In genomic region chr12:79965471-79966288, GRCm38 (mm10) we compare ENCODE assay signal across 8 mouse cellular contexts.
DNase-seq lines count a peak whose midpoint lies in the region; ATAC-seq and TF ChIP-seq lines count a peak whose summit lies in the region.

No protein-coding gene starts in this region.

- H3K9me3 ChIP-seq in kidney, embryonic 16.5 days (ENCODE audit: low read length): no peaks in the 10 kb centered on the region
- no peaks in the 10 kb centered on the region for H3K9me3 ChIP-seq in liver, embryonic 16.5 days (replicated peaks; ENCODE audit: control insufficient read depth, low read length)

- H3K36me3 ChIP-seq in kidney, embryonic 16.5 days (ENCODE audit: insufficient read depth, low read length): no peaks in the 10 kb centered on the region
- no peaks in the 10 kb centered on the region for H3K36me3 ChIP-seq in liver, embryonic 16.5 days (ENCODE audit: control insufficient read depth, insufficient read depth)

- WGBS in lung, adult 2 months: 7% methylated on average over 46 of the region's 46 CpGs
- 3% methylated on average over 46 of the region's 46 CpGs for WGBS in kidney, embryonic 16.5 days
- 1% methylated on average over 46 of the region's 46 CpGs for WGBS in liver, embryonic 16.5 days (ENCODE audit: insufficient replicate concordance)

- peak overlapping the region; percentile 76 for H3K27ac ChIP-seq in brown adipose tissue, adult 24 weeks (replicated peaks; ENCODE audit: low read depth, low read length)
- H3K27ac ChIP-seq in kidney, embryonic 16.5 days (ENCODE audit: low read length): peak overlapping the region; percentile 85
- H3K27ac ChIP-seq in liver, embryonic 16.5 days (ENCODE audit: low read length): peak overlapping the region; percentile 27; the same call in 1 of the 2 replicates

- no peak; the same call in 1 of the 2 replicates for TF ChIP-seq POLR2A in lung, adult 2 months (IDR thresholded peaks at IDR 0.05; ENCODE audit: borderline replicate concordance, extremely low read depth, low read depth, low read length)

- peak; percentile 54 for ATAC-seq in granulocyte monocyte progenitor cell, adult 5-6 weeks (replicated peaks; ENCODE audit: poor library complexity, severe bottlenecking)
- peak; percentile 46 for ATAC-seq in kidney, embryonic 16.5 days (ENCODE audit: low FRiP score, low TSS enrichment)
- ATAC-seq in liver, embryonic 16.5 days (ENCODE audit: low read depth): peak; percentile 53

- H3K9ac ChIP-seq in kidney, embryonic 16.5 days (replicated peaks; ENCODE audit: low read length): peak overlapping the region; percentile 70
- peak overlapping the region; percentile 42 for H3K9ac ChIP-seq in liver, embryonic 16.5 days (ENCODE audit: low read depth, low read length)

- no peaks in the 10 kb centered on the region for H3K27me3 ChIP-seq in kidney, embryonic 16.5 days (ENCODE audit: insufficient read depth, low read length)
- H3K27me3 ChIP-seq in liver, embryonic 16.5 days (ENCODE audit: control insufficient read depth, insufficient read depth, low read depth, low read length): no peaks in the 10 kb centered on the region

- no peak for TF ChIP-seq CTCF in lung, adult 2 months (IDR thresholded peaks at IDR 0.05; ENCODE audit: insufficient read depth, low read length)

- H3K4me3 ChIP-seq in lung, adult 2 months (replicated peaks; ENCODE audit: extremely low read depth, low read depth, low read length): peak overlapping the region; percentile 63
- peak overlapping the region; percentile 54 for H3K4me3 ChIP-seq in brown adipose tissue, adult 24 weeks (ENCODE audit: insufficient read depth, low read depth, low read length)
- H3K4me3 ChIP-seq in kidney, embryonic 16.5 days (ENCODE audit: low read length): peak overlapping the region; percentile 43
- H3K4me3 ChIP-seq in liver, embryonic 16.5 days (ENCODE audit: low read depth, low read length): peak overlapping the region; percentile 59

- peaks cover 20% of the 10 kb centered on the region for H3K4me1 ChIP-seq in lung, adult 2 months (ENCODE audit: control insufficient read depth, insufficient read depth, low read length)
- peaks cover 43% of the 10 kb centered on the region for H3K4me1 ChIP-seq in brown adipose tissue, adult 24 weeks (ENCODE audit: control insufficient read depth, insufficient read depth, insufficient read length, low read length)
- peaks cover 54% of the 10 kb centered on the region for H3K4me1 ChIP-seq in kidney, embryonic 16.5 days (ENCODE audit: insufficient read depth, low read length)
- peaks cover 17% of the 10 kb centered on the region for H3K4me1 ChIP-seq in liver, embryonic 16.5 days (ENCODE audit: control insufficient read depth, low read depth, low read length)

- peak; percentile 41 for DNase-seq in lung, adult 2 months
- DNase-seq in lung, adult 18-20 months: no peak
- DNase-seq in retina, postnatal 1 day: peak; percentile 89
- DNase-seq in MN1 (ENCODE audit: low spot score): no peak

- peak overlapping the region; percentile 60 for H3K4me2 ChIP-seq in kidney, embryonic 16.5 days (replicated peaks; ENCODE audit: low read depth, low read length)
- peak overlapping the region; percentile 86 for H3K4me2 ChIP-seq in liver, embryonic 16.5 days (ENCODE audit: low read depth, low read length)

Comparison
In these comparisons a context has a peak if more than half of its experiments do, and no peak if none do; other contexts are left out.
1. DNase-seq: peak in lung, adult 2 months (single experiment) and retina, postnatal 1 day (single experiment); none in lung, adult 18-20 months (0 of 2) and MN1 (single experiment).
2. H3K27ac ChIP-seq: peak in every context shown above with its lines; median percentile 85 in kidney, embryonic 16.5 days; 76 in brown adipose tissue, adult 24 weeks; 27 in liver, embryonic 16.5 days.
3. Peak in every context shown above with its lines, with median percentiles within 50 percentile points of each other: H3K4me3 ChIP-seq and ATAC-seq.